Mouse (Mus musculus) midbrain, postnatal 0 days (tissue): ENCODE data around the gene Fgfbp3. TPM values are rescaled to one million over a fixed set of nuclear protein-coding genes. Genes with fewer than 3 reads are reported as not detected.
A peak's percentile ranks its signal among the peaks of the same experiment; 100 is the strongest.

Source experiments
- ATAC-seq: fragments of 200-750 bp; cut with Nextera tagmentation; 2 replicates; pipeline ENCODE4 v1.8.0; 2017; ENCODE audit warnings: moderate number of reproducible peaks, mild to moderate bottlenecking, moderate TSS enrichment, moderate library complexity; ENCODE audit not compliant: low FRiP score
- DNase-seq: peaks from one replicate; pipeline ENCODE4 v3.0.0-alpha.2; 2015; ENCODE audit warnings: low spot score
- H3K27ac ChIP-seq: fragments of 300-500 bp; sonication (generic); 2 replicates; pipeline ENCODE4 v1.5.1; 2014; ENCODE audit warnings: low read depth, mild to moderate bottlenecking, low read length, mixed read lengths
- H3K27me3 ChIP-seq: fragments of 300-500 bp; sonication (generic); 2 replicates; pipeline ENCODE4 v1.6.1; 2014; ENCODE audit warnings: low read length, control low read depth, mixed read lengths; ENCODE audit not compliant: insufficient read depth
- H3K36me3 ChIP-seq: fragments of 300-500 bp; sonication (generic); 2 replicates; pipeline ENCODE4 v1.6.1; 2014; ENCODE audit warnings: low read length, control low read depth, mixed read lengths; ENCODE audit not compliant: insufficient read depth
- H3K4me1 ChIP-seq: fragments of 300-500 bp; sonication (generic); 2 replicates; pipeline ENCODE4 v1.6.1; 2014; ENCODE audit warnings: mild to moderate bottlenecking, control low read depth, antibody characterized with exemption, low read length, mixed read lengths; ENCODE audit not compliant: insufficient read depth
- H3K4me2 ChIP-seq: fragments of 300-500 bp; sonication (generic); 2 replicates; pipeline ENCODE4 v1.6.1; 2014; ENCODE audit warnings: low read depth, mild to moderate bottlenecking, low read length, mixed read lengths; ENCODE audit not compliant: poor library complexity, severe bottlenecking
- H3K4me3 ChIP-seq: fragments of 300-500 bp; sonication (generic); 2 replicates; pipeline ENCODE4 v1.5.1; 2014; ENCODE audit warnings: low read depth, mild to moderate bottlenecking, low read length, moderate library complexity
- H3K9ac ChIP-seq: fragments of 300-500 bp; sonication (generic); replicated peaks from 2 replicates; pipeline ENCODE4 v1.6.1; 2014; ENCODE audit warnings: mild to moderate bottlenecking, low read length, moderate library complexity, mixed read lengths; ENCODE audit not compliant: poor library complexity, severe bottlenecking
- H3K9me3 ChIP-seq: fragments of 300-500 bp; sonication (generic); 2 replicates; pipeline ENCODE4 v1.6.1; 2016; ENCODE audit warnings: low read length, control low read depth
- CTCF ChIP-seq: IDR thresholded peaks from 2 replicates; pipeline ENCODE4 v1.5.1; 2016; ENCODE audit warnings: antibody characterized with exemption, mild to moderate bottlenecking
- WGBS: fragments of 180-500 bp; shearing (Covaris S2); extraction: QIAGEN DNeasy Blood & Tissue Kit; methylation state at CpG from one replicate; pipeline ENCODE4 v1.1.7; 2014; 5-methylcytosine and 5-hydroxymethylcytosine counted together
- polyA plus RNA-seq: library from polyadenylated mRNA; unstranded; fragments of >200 nt; fragmentation: Nextera tagmentation; extraction: Ambion mirVana; gene quantifications from 2 replicates; pipeline ENCODE4 v1.2.1, GENCODE M21; 2015
- total RNA-seq: library from RNA; depleted of rRNA; stranded (reverse); fragments of >200 nt; gene quantifications from 2 replicates; pipeline ENCODE4 v1.2.3, GENCODE M21; 2014

Fgfbp3 gene
- total and polyA plus RNA-seq, 2 experiments from 2014 or later: 30.4 to 30.5 TPM

DNA sequence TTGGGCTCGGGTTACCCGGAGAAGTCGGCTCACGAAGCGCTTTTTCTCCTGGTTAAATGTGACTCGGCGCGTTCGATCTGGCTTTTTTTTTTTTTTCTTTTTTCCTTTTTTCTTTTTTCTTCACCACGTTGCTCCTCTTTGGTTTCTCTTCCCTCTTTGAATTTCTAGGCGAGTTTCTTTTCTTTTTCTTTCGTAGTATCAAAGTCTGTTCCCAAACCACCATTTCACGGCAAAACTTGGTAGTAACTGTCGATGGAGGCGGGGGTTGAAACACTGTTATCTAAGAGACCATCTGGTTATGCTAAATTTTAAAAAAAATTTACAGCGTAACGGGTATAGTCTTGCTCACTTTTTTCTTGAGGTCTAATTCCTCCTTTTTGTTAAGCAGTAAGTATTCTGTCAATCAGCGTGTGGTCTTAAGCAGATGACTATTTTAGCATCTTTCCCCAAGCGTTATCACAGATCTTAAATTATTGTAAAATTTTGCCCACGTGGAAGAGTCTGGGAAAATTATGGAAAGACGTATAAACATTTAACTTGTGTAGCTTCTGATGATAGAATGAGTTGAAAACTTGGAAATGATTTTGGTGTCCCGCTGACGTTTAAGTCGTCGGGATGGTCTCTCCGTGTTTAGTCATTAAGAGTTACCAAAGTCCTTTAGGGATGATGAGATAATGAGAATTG lies 7.3 kb upstream of the Fgfbp3 start:
- H3K4me1 ChIP-seq: peaks cover 3% of the 10 kb centered on the region; the same call in 1 of the 2 replicates
- WGBS: 3% methylated on average over 25 of the region's 26 CpGs
- no peaks in the 10 kb centered on the region for H3K27me3 ChIP-seq
- DNase-seq (no peak), ATAC-seq (no peak)
- peak overlapping the region; percentile 90 for H3K4me3 ChIP-seq
- no peaks in the 10 kb centered on the region for H3K9me3 ChIP-seq
- no peak for TF ChIP-seq CTCF
- H3K9ac ChIP-seq: peak overlapping the region; percentile 87
- no peaks in the 10 kb centered on the region for H3K36me3 ChIP-seq
- peak overlapping the region; percentile 94 for H3K27ac ChIP-seq
- peak overlapping the region; percentile 81 for H3K4me2 ChIP-seq

DNA sequence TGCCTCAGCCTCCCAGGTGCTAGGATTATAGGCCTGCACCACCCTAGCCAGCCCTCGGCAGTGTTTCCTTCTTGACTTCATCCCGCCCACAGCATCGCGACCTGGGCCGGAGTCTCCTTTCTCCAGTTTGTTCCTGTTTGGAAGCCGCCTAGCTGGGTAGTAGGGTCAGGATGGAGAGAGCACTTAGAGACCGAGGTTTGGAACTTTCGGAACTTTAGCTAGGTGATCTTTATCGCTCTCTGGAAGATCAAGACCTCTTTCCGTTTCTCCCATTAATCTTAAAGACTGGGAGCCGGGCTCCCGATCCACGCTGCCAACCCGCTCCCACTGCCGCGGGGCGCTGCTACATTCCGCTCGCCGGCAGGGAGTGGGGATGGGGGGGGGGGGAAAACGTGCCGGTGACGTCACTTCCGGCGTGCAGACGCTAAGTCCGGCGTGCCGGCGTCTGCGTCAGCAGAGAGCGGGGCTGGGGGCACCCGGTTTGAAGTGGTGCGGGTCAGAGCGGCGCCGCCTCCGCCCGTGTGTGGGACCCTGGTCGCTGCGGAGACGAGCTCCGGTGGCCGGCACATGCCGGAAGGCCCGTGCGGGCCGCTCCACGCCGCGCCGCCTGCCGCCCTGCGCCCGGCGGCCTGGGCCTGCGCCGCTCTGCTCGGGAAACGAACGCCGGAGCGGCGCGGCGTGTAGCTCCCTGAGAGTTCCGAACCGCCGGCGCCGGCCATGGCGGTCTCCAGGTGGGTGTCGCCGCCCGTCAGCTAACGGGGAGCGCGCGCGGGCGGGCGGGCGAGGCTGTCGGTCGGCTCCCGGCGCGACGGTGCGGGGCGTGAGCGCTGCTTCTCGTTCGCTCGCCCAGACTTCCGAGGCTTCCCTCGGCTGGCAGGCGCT lies 6.5 kb upstream of the Fgfbp3 start, which contains the start of gene Btaf1:
Btaf1 (plus strand) TSS at position 409 of the 882 bp plus-strand sequence.
- Histone ChIP-seq H3K4me2 (peak within 1 kb of the TSS; percentile 81), H3K9ac (peak within 1 kb of the TSS; percentile 87), H3K27ac (peak within 1 kb of the TSS; percentile 94), H3K9me3 (no peaks in the 10 kb centered on the region), H3K27me3 (no peaks in the 10 kb centered on the region), H3K4me3 (peak within 1 kb of the TSS; percentile 90), H3K36me3 (no peaks in the 10 kb centered on the region), H3K4me1 (peaks cover 3% of the 10 kb centered on the region; the same call in 1 of the 2 replicates)
- under 1% methylated on average over 76 of the region's 98 CpGs for WGBS
- TF ChIP-seq CTCF: no peak
- DNase-seq (peak; percentile 95), ATAC-seq (peak; percentile 98)

DNA sequence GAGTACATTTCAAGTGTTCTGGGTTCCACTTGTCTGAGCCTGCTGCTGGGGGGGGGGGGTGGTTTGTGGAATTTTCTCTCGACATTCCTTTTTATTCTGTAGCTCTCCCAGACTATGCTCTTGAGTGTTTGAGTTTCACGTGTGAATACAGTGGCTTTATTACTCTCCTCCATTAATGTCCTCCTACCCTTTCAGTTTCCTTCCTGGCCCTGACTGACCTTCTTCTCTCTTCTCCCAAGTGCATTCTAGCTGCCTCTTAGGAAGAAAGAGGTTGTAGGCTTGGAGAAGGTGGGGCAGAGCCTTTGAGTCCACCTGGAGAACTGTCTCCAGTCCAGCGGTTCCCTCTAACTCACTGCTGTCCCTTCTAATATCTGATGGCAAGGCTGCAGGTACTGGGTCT lies 3.5 kb upstream of the Fgfbp3 start:
- TF ChIP-seq CTCF: no peak
- DNase-seq: no peak
- Histone ChIP-seq H3K9me3 (no peaks in the 10 kb centered on the region), H3K4me2 (no peak overlapping the region), H3K36me3 (no peaks in the 10 kb centered on the region), H3K4me3 (no peak overlapping the region), H3K4me1 (peaks cover 5% of the 10 kb centered on the region), H3K27ac (no peak overlapping the region), H3K27me3 (no peaks in the 10 kb centered on the region), H3K9ac (no peak overlapping the region)
- 67% methylated on average over 3 of the region's 3 CpGs for WGBS
- ATAC-seq: no peak

DNA sequence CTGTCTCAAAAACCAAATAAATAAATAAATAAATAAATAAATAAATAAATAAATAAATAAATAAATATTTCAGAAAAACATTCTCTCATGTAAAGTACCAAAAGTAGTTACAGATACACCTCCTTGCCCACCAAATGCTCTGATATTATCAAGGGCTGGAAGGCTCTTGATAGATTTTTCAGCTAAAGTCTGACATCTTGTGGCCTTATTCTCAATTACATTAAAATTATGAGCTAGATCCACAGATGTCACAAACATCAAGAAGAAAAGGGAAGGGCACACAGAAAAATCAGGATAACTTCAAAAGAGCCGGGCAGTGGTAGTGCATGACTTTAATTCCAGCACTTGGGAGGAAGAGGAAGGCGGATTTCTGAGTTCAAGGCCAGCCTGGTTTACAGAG lies 2.6 kb upstream of the Fgfbp3 start:
- no peak overlapping the region for H3K4me2 ChIP-seq
- peak; percentile 77 for DNase-seq
- H3K27ac ChIP-seq: no peak overlapping the region
- H3K27me3 ChIP-seq: no peaks in the 10 kb centered on the region
- H3K4me3 ChIP-seq: no peak overlapping the region
- no peaks in the 10 kb centered on the region for H3K36me3 ChIP-seq
- peaks cover 5% of the 10 kb centered on the region for H3K4me1 ChIP-seq
- H3K9ac ChIP-seq: no peak overlapping the region
- no peaks in the 10 kb centered on the region for H3K9me3 ChIP-seq
- 25% methylated on average over 2 of the region's 2 CpGs for WGBS
- TF ChIP-seq CTCF: peak; percentile 72
- ATAC-seq: no peak

DNA sequence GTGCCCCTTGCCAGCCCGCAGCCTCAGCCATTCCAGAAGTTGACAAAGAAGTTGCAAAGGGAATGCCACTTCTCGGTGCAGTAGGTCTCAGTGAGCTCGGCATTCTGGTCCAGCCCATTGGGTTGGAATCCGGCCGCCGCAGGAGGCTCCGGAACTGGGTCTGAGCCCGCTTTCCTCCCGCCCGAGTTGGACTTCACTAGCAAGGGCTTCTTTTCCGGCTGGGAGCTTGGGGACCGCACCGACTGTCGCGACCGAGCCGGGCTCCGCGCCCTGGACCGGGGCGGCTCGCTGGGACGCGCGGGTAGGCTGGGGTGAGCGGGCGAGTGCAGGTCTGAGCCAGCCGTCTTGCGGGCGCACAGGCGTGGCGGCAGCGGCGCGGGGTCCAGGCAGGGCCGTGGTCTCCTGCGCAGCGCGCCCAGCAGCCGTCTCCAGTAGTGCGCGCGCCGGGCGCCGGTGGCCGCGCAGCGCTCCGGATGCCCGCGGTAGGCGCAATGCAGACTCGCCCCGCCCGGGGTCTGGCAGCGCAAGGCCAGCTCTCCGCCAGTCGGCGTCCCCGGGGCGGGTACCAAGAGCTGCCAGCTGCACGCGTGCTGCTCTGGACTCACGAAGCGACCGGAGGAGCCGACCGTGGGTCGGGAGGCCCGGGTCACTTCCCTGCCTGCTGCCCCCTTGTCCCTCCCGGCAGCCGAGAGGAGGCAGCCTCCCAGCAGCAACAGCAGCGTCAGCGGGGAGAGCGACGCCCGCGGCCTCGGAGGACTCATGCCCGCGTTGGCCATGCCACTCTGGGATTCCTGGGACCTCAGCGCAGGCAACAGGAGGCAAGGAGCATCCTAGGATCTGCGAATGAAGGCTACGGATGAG lies 744 bp downstream of the Fgfbp3 start:
- TF ChIP-seq CTCF: peak; percentile 71

More for the DNA sequence above, 744 bp downstream of the Fgfbp3 start:
- Histone ChIP-seq H3K36me3 (no peaks in the 10 kb centered on the region), H3K4me3 (peak overlapping the region; percentile 67), H3K9ac (peak overlapping the region; percentile 79), H3K27ac (peak overlapping the region; percentile 85), H3K4me2 (peak overlapping the region; percentile 69), H3K9me3 (no peaks in the 10 kb centered on the region), H3K27me3 (no peaks in the 10 kb centered on the region), H3K4me1 (peaks cover 2% of the 10 kb centered on the region; the same call in 1 of the 2 replicates)
- 1% methylated on average over 62 of the region's 85 CpGs for WGBS
- ATAC-seq: peak; percentile 89
- peak; percentile 87 for DNase-seq
